Mouse (Mus musculus): ENCODE data around the gene Nr1d1. TPM values are rescaled to one million over a fixed set of nuclear protein-coding genes. Genes with fewer than 3 reads are reported as not detected.

Nr1d1 gene
- polyA plus RNA-seq, 1 experiment from 2014 or later = 0.66 TPM

- H3K9ac ChIP-seq (ENCODE audit: low read depth, low read length) = peak overlapping the region; percentile 37
- H3K36me3 ChIP-seq (ENCODE audit: control insufficient read depth, insufficient read depth) = no peaks in the 10 kb centered on the region
- H3K27me3 ChIP-seq (ENCODE audit: control insufficient read depth, insufficient read depth, low read depth, low read length) = no peaks in the 10 kb centered on the region
- H3K9me3 ChIP-seq (replicated peaks; ENCODE audit: control insufficient read depth, low read length) = no peaks in the 10 kb centered on the region
- ATAC-seq (ENCODE audit: low read depth) = peak; percentile 49
- peak overlapping the region; percentile 78 for H3K27ac ChIP-seq (ENCODE audit: low read length)
- WGBS (ENCODE audit: insufficient replicate concordance) = 2% methylated on average over 15 of the region's 15 CpGs
- H3K4me3 ChIP-seq (ENCODE audit: low read depth, low read length) = peak overlapping the region; percentile 46
- H3K4me1 ChIP-seq (ENCODE audit: control insufficient read depth, low read depth, low read length) = peaks cover 64% of the 10 kb centered on the region
- peak overlapping the region; percentile 73 for H3K4me2 ChIP-seq (ENCODE audit: low read depth, low read length)
These were observed 367 bp upstream of the Nr1d1 start for GRCm38 (mm10) chr11:98775348-98776051.

- Histone ChIP-seq H3K36me3 (ENCODE audit: control insufficient read depth, insufficient read depth) (no peaks in the 10 kb centered on the region), H3K4me2 (ENCODE audit: low read depth, low read length) (peak overlapping the region; percentile 73), H3K27me3 (ENCODE audit: control insufficient read depth, insufficient read depth, low read depth, low read length) (no peaks in the 10 kb centered on the region), H3K27ac (ENCODE audit: low read length) (0 out of 2 replicates have a peak overlapping the region, but pooled peaks have one; percentile 36), H3K9me3 (replicated peaks; ENCODE audit: control insufficient read depth, low read length) (no peaks in the 10 kb centered on the region), H3K4me3 (ENCODE audit: low read depth, low read length) (peak overlapping the region; percentile 46), H3K9ac (ENCODE audit: low read depth, low read length) (0 out of 2 replicates have a peak overlapping the region, but pooled peaks have one; percentile 11), H3K4me1 (ENCODE audit: control insufficient read depth, low read depth, low read length) (peaks cover 79% of the 10 kb centered on the region)
- under 1% methylated on average over 37 of the region's 37 CpGs for WGBS (ENCODE audit: insufficient replicate concordance)
- peak; percentile 90 for ATAC-seq (ENCODE audit: low read depth)
These were observed 1.4 kb downstream of the Nr1d1 start for GRCm38 (mm10) chr11:98773635-98774295.

DNA sequence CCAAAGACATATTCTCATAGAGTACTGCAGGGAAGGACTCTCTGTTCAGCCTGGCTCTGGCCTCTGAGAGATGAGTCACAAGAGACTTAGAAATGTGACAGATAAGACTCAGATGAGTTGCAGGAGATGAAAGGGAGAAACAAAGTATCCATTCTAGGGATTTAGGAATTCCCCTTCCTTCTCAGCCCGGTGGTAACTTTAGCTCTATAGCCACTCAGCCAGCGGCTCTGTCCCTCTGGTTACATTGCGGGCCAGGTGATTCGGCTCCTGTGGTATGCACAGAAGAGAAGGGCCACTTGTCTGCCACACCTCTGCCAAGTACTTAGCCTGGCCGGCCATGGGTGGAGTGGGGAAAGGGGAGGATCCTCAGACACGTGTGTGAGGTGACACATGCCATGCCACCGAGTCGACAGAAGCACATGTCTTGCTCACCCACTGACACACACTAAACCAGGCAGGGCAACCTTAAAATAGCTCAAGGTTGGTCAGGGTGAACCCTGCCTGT is 2.4 kb downstream of the Nr1d1 start:
- Histone ChIP-seq H3K9ac (ENCODE audit: low read depth, low read length) (no peak overlapping the region), H3K4me1 (ENCODE audit: control insufficient read depth, low read depth, low read length) (peaks cover 89% of the 10 kb centered on the region), H3K4me2 (ENCODE audit: low read depth, low read length) (no peak overlapping the region), H3K4me3 (ENCODE audit: low read depth, low read length) (no peak overlapping the region), H3K27ac (ENCODE audit: low read length) (peak overlapping the region; percentile 52), H3K36me3 (ENCODE audit: control insufficient read depth, insufficient read depth) (no peaks in the 10 kb centered on the region), H3K9me3 (replicated peaks; ENCODE audit: control insufficient read depth, low read length) (no peaks in the 10 kb centered on the region), H3K27me3 (ENCODE audit: control insufficient read depth, insufficient read depth, low read depth, low read length) (no peaks in the 10 kb centered on the region)
- 44% methylated on average over 8 of the region's 8 CpGs for WGBS (ENCODE audit: insufficient replicate concordance)
- no peak for ATAC-seq (ENCODE audit: low read depth)

DNA sequence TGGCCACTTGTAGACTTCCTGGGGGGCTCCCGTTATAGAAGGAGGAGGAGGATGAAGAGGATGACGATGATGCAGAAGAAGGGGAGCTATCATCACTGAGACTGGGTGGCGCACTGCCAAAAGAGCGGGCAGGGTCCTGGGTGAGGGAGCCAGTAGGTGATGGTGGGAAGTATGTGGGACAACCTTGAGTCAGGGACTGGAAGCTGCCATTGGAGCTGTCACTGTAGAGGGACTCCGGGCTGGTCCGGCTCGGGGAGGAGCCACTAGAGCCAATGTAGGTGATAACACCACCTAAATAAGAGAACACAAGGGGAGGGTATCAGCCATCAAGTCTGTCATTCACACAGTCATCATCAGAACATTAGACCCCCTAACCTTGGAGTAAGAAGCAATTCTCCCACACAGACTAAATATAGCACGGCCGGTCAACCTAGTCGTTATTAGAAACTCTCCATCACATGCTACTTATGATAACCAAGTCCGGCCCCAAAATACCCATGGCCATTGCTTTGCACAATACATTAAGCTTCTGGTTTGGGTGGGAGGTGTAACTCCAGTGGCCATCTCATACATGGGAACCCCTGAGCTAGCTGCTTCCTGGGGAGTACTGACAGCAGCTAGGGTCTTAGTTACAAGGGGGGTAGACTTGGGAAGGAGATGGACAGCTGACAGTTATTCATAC is 3.1 kb downstream of the Nr1d1 start:
- Histone ChIP-seq H3K4me2 (ENCODE audit: low read depth, low read length) (no peak overlapping the region), H3K9ac (ENCODE audit: low read depth, low read length) (no peak overlapping the region), H3K27me3 (ENCODE audit: control insufficient read depth, insufficient read depth, low read depth, low read length) (no peaks in the 10 kb centered on the region), H3K9me3 (replicated peaks; ENCODE audit: control insufficient read depth, low read length) (no peaks in the 10 kb centered on the region), H3K4me1 (ENCODE audit: control insufficient read depth, low read depth, low read length) (peaks cover 91% of the 10 kb centered on the region), H3K36me3 (ENCODE audit: control insufficient read depth, insufficient read depth) (no peaks in the 10 kb centered on the region), H3K4me3 (ENCODE audit: low read depth, low read length) (no peak overlapping the region), H3K27ac (ENCODE audit: low read length) (peak overlapping the region; percentile 11)
- WGBS (ENCODE audit: insufficient replicate concordance) = 69% methylated on average over 11 of the region's 11 CpGs
- no peak for ATAC-seq (ENCODE audit: low read depth)

- peaks cover 90% of the 10 kb centered on the region for H3K4me1 ChIP-seq (ENCODE audit: control insufficient read depth, low read depth, low read length)
- WGBS (ENCODE audit: insufficient replicate concordance) = 88% methylated on average over 18 of the region's 18 CpGs
- H3K4me2 ChIP-seq (ENCODE audit: low read depth, low read length) = no peak overlapping the region
- no peaks in the 10 kb centered on the region for H3K27me3 ChIP-seq (ENCODE audit: control insufficient read depth, insufficient read depth, low read depth, low read length)
- no peak overlapping the region for H3K4me3 ChIP-seq (ENCODE audit: low read depth, low read length)
- H3K27ac ChIP-seq (ENCODE audit: low read length) = no peak overlapping the region
- no peak for ATAC-seq (ENCODE audit: low read depth)
- no peak overlapping the region for H3K9ac ChIP-seq (ENCODE audit: low read depth, low read length)
- no peaks in the 10 kb centered on the region for H3K9me3 ChIP-seq (replicated peaks; ENCODE audit: control insufficient read depth, low read length)
- H3K36me3 ChIP-seq (ENCODE audit: control insufficient read depth, insufficient read depth) = no peaks in the 10 kb centered on the region
These were observed 4.0 kb downstream of the Nr1d1 start for GRCm38 (mm10) chr11:98771131-98771530.

- Histone ChIP-seq H3K27me3 (ENCODE audit: control insufficient read depth, insufficient read depth, low read depth, low read length) (no peaks in the 10 kb centered on the region), H3K9ac (ENCODE audit: low read depth, low read length) (no peak overlapping the region), H3K9me3 (replicated peaks; ENCODE audit: control insufficient read depth, low read length) (no peaks in the 10 kb centered on the region), H3K4me2 (ENCODE audit: low read depth, low read length) (no peak overlapping the region), H3K27ac (ENCODE audit: low read length) (no peak overlapping the region; the same call in 1 of the 2 replicates), H3K4me1 (ENCODE audit: control insufficient read depth, low read depth, low read length) (peaks cover 89% of the 10 kb centered on the region), H3K4me3 (ENCODE audit: low read depth, low read length) (no peak overlapping the region), H3K36me3 (ENCODE audit: control insufficient read depth, insufficient read depth) (no peaks in the 10 kb centered on the region)
- ATAC-seq (ENCODE audit: low read depth) = no peak
- 82% methylated on average over 26 of the region's 26 CpGs for WGBS (ENCODE audit: insufficient replicate concordance)
These were observed 4.8 kb downstream of the Nr1d1 start for GRCm38 (mm10) chr11:98770096-98770975.

DNA sequence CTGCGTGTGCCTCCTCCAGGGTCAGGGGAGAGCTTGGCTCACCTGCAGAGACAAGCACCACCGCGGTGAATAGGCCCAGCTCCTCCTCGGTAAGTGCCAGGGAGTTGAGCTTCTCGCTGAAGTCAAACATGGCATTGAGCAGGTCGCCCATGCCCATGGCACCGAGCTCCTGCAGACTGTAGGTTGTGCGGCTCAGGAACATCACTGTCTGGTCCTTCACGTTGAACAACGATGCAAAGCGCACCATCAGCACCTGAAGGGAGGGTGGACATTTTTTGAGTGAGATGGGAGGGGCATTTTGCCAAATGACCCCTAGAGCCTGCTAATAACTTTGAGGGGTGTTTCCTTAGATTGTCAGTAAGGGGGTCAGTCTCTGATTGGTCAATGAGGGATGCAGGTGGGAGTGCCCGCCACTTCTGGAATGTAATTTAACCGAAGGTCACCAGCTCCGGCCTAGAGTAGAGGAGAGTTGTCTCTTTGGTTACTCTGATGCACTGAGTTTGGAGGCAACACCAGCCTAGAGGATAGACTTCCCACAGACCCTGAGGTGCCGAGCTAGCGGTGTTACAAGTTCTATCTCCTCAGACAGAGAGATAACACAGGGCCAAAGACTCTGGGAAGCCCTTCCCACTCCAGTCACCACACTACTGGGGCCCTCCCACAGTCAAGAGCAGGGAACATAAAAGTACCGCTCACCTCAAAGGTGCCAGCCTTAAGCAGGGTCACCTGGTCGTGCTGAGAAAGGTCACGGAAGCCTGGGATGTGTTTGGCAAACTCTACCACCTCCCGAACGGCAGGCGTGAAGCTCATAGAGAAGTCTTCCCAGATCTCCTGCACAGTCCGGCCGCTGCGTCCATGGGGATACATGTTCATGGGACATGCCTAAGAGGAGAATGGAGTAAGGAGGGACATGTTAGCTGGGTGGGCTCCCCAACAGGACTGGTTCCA is 5.9 kb downstream of the Nr1d1 start:
- no peaks in the 10 kb centered on the region for H3K27me3 ChIP-seq (ENCODE audit: control insufficient read depth, insufficient read depth, low read depth, low read length)
- peak overlapping the region; percentile 58 for H3K4me3 ChIP-seq (ENCODE audit: low read depth, low read length)
- no peak for ATAC-seq (ENCODE audit: low read depth)
- H3K36me3 ChIP-seq (ENCODE audit: control insufficient read depth, insufficient read depth) = 0 out of 2 replicates have a peak, but pooled peaks cover 3% of the 10 kb centered on the region
- H3K4me1 ChIP-seq (ENCODE audit: control insufficient read depth, low read depth, low read length) = peaks cover 82% of the 10 kb centered on the region
- H3K9me3 ChIP-seq (replicated peaks; ENCODE audit: control insufficient read depth, low read length) = no peaks in the 10 kb centered on the region
- peak overlapping the region; percentile 69 for H3K9ac ChIP-seq (ENCODE audit: low read depth, low read length)
- WGBS (ENCODE audit: insufficient replicate concordance) = 62% methylated on average over 25 of the region's 25 CpGs
- H3K4me2 ChIP-seq (ENCODE audit: low read depth, low read length) = peak overlapping the region; percentile 80
- H3K27ac ChIP-seq (ENCODE audit: low read length) = peak overlapping the region; percentile 89
